Mouse (Mus musculus) heart, postnatal 4 days (tissue): ENCODE measurements around the gene Clec3b. TPM values are rescaled to one million over a fixed set of nuclear protein-coding genes. Genes with fewer than 3 reads are reported as not detected.

ENCODE experiments used
- DNase-seq: peaks from one replicate; pipeline ENCODE4 v3.0.0; 2021
- total RNA-seq, 2 experiments: library from RNA; stranded (reverse); gene quantifications; 2 replicates each; pipeline ENCODE4 v1.2.3; 2021

Gene Clec3b
- total RNA-seq, 2 experiments from 2014 or later, result 32.8 to 39.7 TPM

DNA sequence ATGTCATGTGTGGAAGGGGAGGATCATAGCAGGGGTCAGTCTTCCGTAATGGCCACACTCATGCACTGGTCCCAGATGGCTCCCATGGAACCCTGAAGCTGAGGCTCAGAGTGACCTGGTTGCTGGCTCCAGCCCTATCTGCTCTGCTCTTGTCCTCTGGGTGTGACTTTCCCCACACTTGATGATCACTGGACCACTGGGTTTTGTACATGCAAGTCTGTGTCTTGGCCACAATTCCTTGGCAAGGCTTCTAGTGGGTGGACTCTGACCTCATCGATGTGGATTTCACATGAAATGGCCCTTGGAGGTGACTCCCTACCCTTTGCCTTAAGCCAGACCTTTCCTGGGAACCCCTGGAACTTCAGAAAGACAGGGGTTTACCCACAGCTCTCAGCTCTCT lies 2.4 kb downstream of the Clec3b start:
- DNase-seq, result peak; percentile 32

- DNase-seq, result peak; percentile 76
Observed at GRCm38 (mm10) chr9:123156910-123157361, 6.2 kb downstream of the Clec3b start.

DNA sequence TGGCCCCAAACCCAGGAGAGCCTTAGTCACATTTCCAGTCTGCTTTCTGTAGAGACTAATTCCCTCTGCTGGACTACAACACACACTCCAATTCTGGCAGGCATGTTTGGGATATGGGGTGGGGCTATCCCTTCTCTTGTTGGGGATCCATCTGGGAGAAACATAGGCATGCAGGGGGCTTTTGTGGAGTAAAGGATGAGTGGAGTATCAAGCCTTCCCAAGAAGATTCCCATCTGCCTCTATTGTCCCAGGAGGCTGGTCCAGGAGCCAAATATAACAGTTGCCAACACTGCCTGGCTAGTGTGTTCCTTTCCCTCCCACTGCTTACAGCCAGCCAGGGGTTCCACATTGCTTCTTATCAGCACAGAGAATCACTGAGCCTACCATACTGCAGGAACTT lies 7.0 kb downstream of the Clec3b start:
- no peak for DNase-seq

- DNase-seq, result peak; percentile 33
Observed at GRCm38 (mm10) chr9:123158125-123158836, 7.5 kb downstream of the Clec3b start.

- peak; percentile 88 for DNase-seq
Observed at GRCm38 (mm10) chr9:123159330-123159729, 8.6 kb downstream of the Clec3b start.

DNA sequence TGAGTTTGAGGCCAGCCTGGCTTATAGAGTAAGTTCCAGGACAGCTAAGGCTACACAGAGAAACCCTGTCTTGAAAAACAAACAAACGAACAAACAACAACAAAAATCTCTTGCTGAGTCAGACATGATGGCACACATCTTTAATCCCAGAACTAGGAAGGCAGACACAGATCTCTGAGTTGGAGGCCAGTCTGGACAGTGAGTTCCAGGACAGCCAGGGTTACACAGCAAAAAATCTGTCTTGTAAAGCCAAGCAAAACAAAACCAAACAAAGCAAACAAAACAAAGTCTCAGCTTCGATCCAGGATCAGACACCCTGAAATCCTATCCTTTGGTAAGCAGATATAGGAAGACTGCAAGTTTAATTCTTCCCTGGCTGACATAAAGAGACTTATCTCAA lies 11.0 kb downstream of the Clec3b start:
- DNase-seq, result no peak

DNA sequence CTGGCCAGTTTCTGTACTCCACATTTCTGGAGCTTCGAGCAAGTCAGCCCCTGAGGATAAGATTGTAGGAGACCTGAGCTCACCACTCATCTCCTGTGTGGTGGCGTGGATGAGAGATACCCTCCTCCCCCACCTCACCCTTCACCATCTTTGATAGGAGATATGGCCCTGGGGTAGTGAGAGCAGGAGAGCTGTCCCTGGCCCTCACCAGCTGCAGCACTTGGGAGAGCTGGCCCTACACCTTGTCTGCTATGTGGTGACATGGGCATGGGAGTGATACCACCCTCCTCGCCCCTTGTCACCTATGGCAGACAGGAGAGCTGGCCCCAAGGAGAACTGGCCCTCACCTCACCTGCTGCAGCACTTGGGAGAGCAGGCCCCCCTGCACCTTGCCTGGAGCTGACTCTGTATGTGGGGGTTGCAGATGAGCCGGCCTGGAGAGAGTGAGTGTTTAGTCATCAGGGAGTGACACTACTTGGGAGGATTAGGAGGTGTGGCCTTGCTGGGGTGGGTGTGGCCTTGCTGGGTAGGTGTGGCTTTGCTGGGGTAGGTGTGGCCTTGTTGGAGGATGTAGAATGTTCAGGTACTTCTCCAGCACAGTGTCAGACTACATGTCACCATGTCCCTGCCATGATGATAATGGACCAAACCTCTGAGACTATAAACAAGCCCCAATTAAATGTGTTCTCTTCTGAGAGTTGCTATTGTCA lies 12.4 kb downstream of the Clec3b start:
- DNase-seq, result no peak

GRCm38 (mm10) chr9:123165781-123166443 lies 15.2 kb downstream of the Clec3b start:
- DNase-seq, result no peak

GRCm38 (mm10) chr9:123173760-123174159 lies 23.0 kb downstream of the Clec3b start:
- DNase-seq, result no peak

DNA sequence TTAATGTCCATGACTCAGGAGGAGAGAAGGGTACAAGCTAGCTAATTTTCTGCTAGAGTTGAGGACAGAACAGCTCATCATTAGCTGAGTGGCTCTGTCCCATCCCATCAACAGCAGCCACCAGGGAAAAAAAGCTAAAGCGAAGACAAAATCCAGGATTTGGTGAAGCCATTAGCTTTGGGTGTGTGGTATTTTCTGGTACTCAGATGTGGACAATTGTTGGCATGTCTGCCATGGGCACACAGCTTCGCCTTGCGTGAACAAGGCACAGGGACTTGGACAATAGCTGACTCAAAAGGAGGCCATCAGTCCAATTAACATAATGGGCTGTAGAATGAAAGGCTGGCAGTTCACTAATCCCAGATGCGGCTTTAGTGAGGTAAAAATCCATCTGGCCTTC lies 23.6 kb downstream of the Clec3b start:
- no peak for DNase-seq

GRCm38 (mm10) chr9:123177380-123178048 lies 26.8 kb downstream of the Clec3b start:
- no peak for DNase-seq

DNA sequence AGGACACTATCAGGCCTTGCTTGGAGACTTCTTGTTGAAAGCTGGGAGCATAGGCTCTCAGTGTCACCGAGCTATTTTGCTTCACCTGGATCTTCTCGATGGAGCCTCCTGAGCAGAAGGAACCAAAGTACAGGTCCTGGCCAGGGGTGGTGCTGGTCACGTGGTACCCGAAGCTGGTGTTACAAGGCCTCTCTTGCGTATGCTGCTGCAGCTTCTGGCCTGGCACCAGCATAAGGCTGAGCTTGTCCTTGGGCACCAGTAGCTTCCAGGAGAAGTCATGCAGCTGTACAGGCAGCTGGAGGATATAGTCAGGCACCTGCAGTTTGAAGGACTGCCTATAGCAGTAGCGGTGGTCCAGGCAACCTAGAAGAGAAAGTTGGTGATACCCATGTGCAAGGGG lies 29.3 kb downstream of the Clec3b start:
- DNase-seq, result no peak

DNA sequence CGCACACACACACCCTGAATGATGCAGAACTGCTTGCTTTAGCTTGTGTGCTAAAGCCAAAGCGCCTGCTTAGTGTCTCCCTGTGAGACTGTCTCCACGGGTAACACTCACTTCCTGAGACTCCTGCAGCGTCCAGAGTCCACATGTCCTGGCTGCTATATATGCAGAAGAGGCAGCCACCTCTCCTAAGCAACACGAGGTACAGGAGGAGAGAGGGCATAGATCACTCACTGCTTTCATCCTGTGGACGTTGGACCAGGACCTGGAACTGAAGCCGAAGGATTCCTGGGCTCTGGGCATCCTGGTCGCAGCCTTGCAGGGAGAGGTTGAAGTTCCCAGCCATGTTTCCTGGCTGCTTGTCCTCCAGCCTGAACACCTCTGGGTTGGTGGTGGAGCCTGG lies 32.5 kb downstream of the Clec3b start:
- DNase-seq, result no peak

- DNase-seq, result no peak
Observed at GRCm38 (mm10) chr9:123185546-123185945, 34.8 kb downstream of the Clec3b start.

GRCm38 (mm10) chr9:123186151-123186550 lies 35.4 kb downstream of the Clec3b start:
- no peak for DNase-seq

- peak; percentile 39 for DNase-seq
Observed at GRCm38 (mm10) chr9:123187589-123187988, 36.8 kb downstream of the Clec3b start.

- DNase-seq, result no peak
Observed at GRCm38 (mm10) chr9:123188271-123188670, 37.5 kb downstream of the Clec3b start.

DNA sequence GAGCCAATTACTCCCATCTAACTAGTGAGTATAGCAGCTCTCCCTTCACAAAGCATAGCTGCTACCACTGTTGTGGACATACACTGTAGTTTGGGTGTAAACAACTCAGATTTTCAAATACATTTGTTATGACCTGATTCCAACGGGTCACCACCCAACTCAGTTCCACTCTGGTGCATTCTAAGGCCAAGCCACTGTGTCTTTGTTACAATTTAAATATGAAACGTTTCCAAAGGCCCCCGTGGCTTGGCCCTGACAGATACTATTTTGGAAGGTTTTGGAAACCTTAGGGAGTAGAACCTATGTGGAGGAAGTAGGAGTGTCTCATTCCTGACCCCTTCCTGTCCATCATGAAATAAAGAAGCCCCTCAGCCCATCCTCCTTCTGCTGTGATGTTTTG lies 49.4 kb downstream of the Clec3b start:
- DNase-seq, result no peak

GRCm38 (mm10) chr9:123206526-123206925 lies 55.8 kb downstream of the Clec3b start:
- no peak for DNase-seq

DNA sequence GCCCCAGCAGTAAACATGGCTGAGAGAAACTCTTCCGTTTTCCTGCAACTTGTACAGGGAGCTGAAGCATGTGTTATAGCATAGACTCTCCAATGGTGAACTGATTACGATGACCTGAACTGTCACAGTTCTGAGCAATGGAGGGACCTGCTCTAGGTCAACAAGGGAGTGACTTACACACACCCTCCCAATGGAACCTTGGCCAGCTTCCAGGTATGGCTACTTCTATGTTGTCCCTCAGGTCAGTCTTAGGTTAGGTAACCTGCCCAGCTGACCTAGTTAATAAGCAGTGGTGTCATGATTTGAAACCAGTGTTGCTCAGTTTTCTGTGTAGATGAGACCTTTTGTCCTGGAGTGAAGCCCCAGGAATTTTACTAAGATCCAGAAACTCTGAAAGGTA lies 56.2 kb downstream of the Clec3b start:
- no peak for DNase-seq
